Mouse (Mus musculus): ENCODE measurements around the gene Cnot3. TPM values are rescaled to one million over a fixed set of nuclear protein-coding genes. Genes with fewer than 3 reads are reported as not detected.
A peak's percentile ranks its signal among the peaks of the same experiment; 100 is the strongest.
"Not testable (repeated sequence)": the region's sequence is repeated elsewhere in the genome, so short reads cannot be mapped to it uniquely, and the experiment has no call there.

The Cnot3 gene
- polyA plus RNA-seq, 2 experiments = 63.8 to 108 TPM

DNA sequence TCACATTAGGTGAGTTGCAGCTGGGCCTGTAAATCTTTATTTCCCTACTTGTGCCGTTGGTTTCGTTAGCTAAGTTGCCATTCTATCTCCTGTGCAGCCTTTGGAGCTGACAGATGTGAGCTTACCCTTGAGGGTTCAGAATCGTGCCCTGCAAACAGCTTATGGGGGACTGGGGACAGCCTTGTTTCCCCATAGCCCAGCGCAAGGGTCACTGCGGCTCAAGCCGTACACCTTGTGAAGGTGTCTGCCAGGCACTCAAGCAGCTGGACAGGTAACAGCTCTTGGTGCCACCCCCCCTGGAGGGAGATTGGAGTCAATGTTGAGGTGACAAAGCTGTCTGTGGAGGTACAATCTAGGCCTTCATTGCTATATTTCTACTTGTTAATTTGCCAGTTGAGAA lies 60.8 kb downstream of the Cnot3 start:
- ATAC-seq (ENCODE audit: low FRiP score, low read depth) = no peak
- no peak overlapping the region for H3K27ac ChIP-seq (replicated peaks; ENCODE audit: low read depth, low read length)
- 31% methylated on average over 6 of the region's 6 CpGs for WGBS
- no peaks in the 10 kb centered on the region for H3K27me3 ChIP-seq (ENCODE audit: control insufficient read depth, insufficient read depth, low read length)
- no peak for TF ChIP-seq POLR2A (IDR thresholded peaks at IDR 0.05; ENCODE audit: borderline replicate concordance, extremely low read depth, insufficient read depth, insufficient read length)
- no peak for DNase-seq (ENCODE audit: low spot score)
- no peaks in the 10 kb centered on the region for H3K9me3 ChIP-seq (ENCODE audit: control insufficient read depth, low read length)
- peak overlapping the region; percentile 74 for H3K4me3 ChIP-seq (replicated peaks; ENCODE audit: low read length)
- peaks cover 42% of the 10 kb centered on the region for H3K36me3 ChIP-seq (ENCODE audit: control insufficient read depth, insufficient read depth, low read length)
- peaks cover 3% of the 10 kb centered on the region; the same call in 1 of the 2 replicates for H3K4me1 ChIP-seq (ENCODE audit: control insufficient read depth, insufficient read depth, low read length)
- H3K4me2 ChIP-seq (replicated peaks; ENCODE audit: low read depth, low read length, severe bottlenecking) = peak overlapping the region; percentile 87
- peak overlapping the region; percentile 92 for H3K9ac ChIP-seq (ENCODE audit: low read depth, low read length, severe bottlenecking)

DNA sequence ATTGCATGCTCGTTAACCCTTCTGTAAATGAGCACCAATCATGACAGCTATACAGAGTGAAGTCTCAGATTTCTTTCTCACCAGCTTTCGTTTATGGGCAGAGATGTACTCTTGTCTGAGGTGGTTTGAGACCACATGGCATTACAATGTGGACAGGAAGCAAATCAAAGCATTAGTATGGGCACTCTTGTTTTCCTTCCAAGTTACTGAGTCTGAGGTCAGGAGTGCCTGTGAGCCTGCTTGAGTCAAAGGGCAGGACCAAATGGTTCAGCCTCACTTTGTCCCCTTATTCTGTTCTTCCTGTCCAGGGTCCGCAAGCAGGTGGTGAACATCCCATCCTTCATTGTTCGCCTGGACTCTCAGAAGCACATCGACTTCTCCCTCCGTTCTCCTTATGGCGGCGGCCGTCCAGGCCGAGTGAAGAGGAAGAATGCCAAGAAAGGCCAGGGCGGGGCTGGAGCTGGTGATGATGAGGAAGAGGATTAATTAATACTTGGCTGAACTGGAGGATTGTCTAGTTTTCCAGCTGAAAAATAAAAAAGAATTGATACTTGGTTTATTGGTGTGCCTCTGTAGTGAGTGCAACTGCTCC lies 61.4 kb downstream of the Cnot3 start:
- Histone ChIP-seq H3K4me2 (replicated peaks; ENCODE audit: low read depth, low read length, severe bottlenecking) (peak overlapping the region; percentile 87), H3K4me3 (replicated peaks; ENCODE audit: low read length) (peak overlapping the region; percentile 74), H3K36me3 (ENCODE audit: control insufficient read depth, insufficient read depth, low read length) (peaks cover 36% of the 10 kb centered on the region), H3K27me3 (ENCODE audit: control insufficient read depth, insufficient read depth, low read length) (no peaks in the 10 kb centered on the region), H3K4me1 (ENCODE audit: control insufficient read depth, insufficient read depth, low read length) (peaks cover 3% of the 10 kb centered on the region; the same call in 1 of the 2 replicates), H3K27ac (replicated peaks; ENCODE audit: low read depth, low read length) (no peak overlapping the region), H3K9ac (ENCODE audit: low read depth, low read length, severe bottlenecking) (0 out of 2 replicates have a peak overlapping the region, but pooled peaks have one; percentile 92), H3K9me3 (ENCODE audit: control insufficient read depth, low read length) (no peaks in the 10 kb centered on the region)
- no peak for DNase-seq (ENCODE audit: low spot score)
- ATAC-seq (ENCODE audit: low FRiP score, low read depth) = no peak
- 65% methylated on average over 11 of the region's 11 CpGs for WGBS
- no peak for TF ChIP-seq POLR2A (IDR thresholded peaks at IDR 0.05; ENCODE audit: borderline replicate concordance, extremely low read depth, insufficient read depth, insufficient read length)

DNA sequence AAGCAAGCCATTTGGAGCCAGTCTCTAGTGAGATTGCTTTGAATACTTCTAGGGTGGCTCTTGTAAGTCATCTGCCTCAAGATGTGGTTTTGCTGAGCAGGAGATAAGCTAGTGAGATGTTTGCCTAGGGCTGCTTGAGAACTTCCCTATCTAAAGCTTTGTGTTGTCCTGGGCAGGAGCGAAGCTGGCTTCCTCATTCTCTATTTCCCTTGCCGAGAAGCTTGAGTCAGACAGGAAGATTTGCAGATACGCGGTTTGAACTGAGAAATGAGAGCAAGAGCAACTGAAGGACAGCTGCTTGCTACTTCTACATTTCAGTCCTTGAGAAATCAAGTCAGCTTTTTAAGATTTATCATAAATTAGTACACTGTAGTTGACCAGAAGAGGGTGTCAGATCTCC lies 62.0 kb downstream of the Cnot3 start:
- no peak for ATAC-seq (ENCODE audit: low FRiP score, low read depth)
- Histone ChIP-seq H3K4me2 (replicated peaks; ENCODE audit: low read depth, low read length, severe bottlenecking) (no peak overlapping the region), H3K9ac (ENCODE audit: low read depth, low read length, severe bottlenecking) (no peak overlapping the region), H3K9me3 (ENCODE audit: control insufficient read depth, low read length) (no peaks in the 10 kb centered on the region), H3K4me3 (replicated peaks; ENCODE audit: low read length) (no peak overlapping the region), H3K36me3 (ENCODE audit: control insufficient read depth, insufficient read depth, low read length) (peaks cover 34% of the 10 kb centered on the region), H3K27ac (replicated peaks; ENCODE audit: low read depth, low read length) (no peak overlapping the region), H3K4me1 (ENCODE audit: control insufficient read depth, insufficient read depth, low read length) (peaks cover 3% of the 10 kb centered on the region; the same call in 1 of the 2 replicates), H3K27me3 (ENCODE audit: control insufficient read depth, insufficient read depth, low read length) (no peaks in the 10 kb centered on the region)
- TF ChIP-seq POLR2A (IDR thresholded peaks at IDR 0.05; ENCODE audit: borderline replicate concordance, extremely low read depth, insufficient read depth, insufficient read length) = no peak
- WGBS = 66% methylated on average over 4 of the region's 4 CpGs
- no peak for DNase-seq (ENCODE audit: low spot score)

DNA sequence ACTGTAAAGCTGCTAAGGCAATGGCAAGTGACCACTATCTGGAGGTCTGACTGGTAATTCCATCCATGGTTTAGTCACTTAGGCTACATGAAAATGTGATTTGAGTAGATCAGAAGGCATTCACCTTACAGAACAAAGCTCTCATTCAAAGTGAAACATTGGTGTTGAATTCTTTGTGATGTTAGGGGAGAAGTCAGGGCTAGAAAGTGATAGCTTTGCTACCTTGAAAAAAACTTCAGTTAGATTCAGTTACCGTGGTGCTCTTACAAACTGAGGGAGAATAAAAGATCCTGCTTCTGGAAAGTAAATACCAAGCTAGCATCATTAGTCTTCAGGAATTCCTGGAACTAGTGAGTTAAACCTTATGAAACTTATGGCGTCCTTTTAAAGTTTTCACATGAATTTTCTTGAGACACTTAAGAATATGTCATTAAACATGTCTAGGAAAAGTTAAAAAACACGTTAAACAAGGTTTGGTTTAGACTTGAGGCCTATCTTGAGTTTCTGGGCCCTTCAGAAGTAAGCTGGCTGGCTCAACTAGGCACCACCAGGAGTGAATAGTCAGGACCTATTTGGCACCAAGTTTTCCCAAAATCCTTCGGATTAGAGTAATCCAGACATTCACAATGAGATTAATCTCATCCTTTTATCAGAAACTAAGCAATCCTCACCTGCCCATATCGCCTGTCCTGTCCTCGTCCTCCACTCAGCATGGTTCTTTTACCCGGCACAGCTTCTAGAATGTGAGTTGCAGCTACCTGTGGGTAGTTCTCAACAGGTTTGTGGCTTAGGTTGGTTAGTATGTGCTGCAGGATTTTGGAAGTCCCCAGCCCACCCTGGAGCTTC lies 62.7 kb downstream of the Cnot3 start:
- Histone ChIP-seq H3K4me3 (replicated peaks; ENCODE audit: low read length) (no peak overlapping the region), H3K36me3 (ENCODE audit: control insufficient read depth, insufficient read depth, low read length) (peaks cover 34% of the 10 kb centered on the region), H3K27me3 (ENCODE audit: control insufficient read depth, insufficient read depth, low read length) (no peaks in the 10 kb centered on the region), H3K9ac (ENCODE audit: low read depth, low read length, severe bottlenecking) (no peak overlapping the region), H3K27ac (replicated peaks; ENCODE audit: low read depth, low read length) (no peak overlapping the region), H3K4me1 (ENCODE audit: control insufficient read depth, insufficient read depth, low read length) (peaks cover 3% of the 10 kb centered on the region; the same call in 1 of the 2 replicates), H3K4me2 (replicated peaks; ENCODE audit: low read depth, low read length, severe bottlenecking) (no peak overlapping the region), H3K9me3 (ENCODE audit: control insufficient read depth, low read length) (no peaks in the 10 kb centered on the region)
- no peak for TF ChIP-seq POLR2A (IDR thresholded peaks at IDR 0.05; ENCODE audit: borderline replicate concordance, extremely low read depth, insufficient read depth, insufficient read length)
- DNase-seq (ENCODE audit: low spot score) (no peak), ATAC-seq (ENCODE audit: low FRiP score, low read depth) (no peak)
- 26% methylated on average over 7 of the region's 7 CpGs for WGBS

DNA sequence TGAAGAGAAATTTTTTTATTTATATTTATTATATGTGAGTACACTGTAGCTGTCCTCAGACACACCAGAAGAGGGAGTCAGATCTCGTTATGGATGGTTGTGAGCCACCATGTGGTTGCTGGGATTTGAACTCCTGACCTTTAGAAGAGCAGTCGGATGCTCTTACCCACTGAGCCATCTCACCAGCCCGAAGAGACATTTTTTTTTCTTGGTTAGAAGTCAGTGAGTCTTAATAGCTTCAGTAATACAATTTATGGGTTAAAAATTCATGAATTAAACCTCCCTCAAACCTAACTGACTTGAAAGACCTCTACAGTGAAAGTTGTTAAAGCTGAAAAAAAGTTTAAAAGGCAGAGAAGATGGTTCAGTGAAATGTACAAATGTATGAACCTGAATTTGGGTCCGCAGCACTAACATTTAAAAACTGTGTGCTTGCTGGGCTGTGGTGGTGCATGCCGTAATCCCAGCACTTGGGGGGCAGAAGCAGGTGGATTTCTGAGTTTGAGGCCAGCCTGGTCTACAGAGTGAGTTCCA lies 63.4 kb downstream of the Cnot3 start:
- not testable (repeated sequence) for ATAC-seq (ENCODE audit: low FRiP score, low read depth); H3K4me1 ChIP-seq (ENCODE audit: control insufficient read depth, insufficient read depth, low read length); H3K27ac ChIP-seq (replicated peaks; ENCODE audit: low read depth, low read length); H3K9me3 ChIP-seq (ENCODE audit: control insufficient read depth, low read length); H3K9ac ChIP-seq (ENCODE audit: low read depth, low read length, severe bottlenecking); H3K4me3 ChIP-seq (replicated peaks; ENCODE audit: low read length); DNase-seq (ENCODE audit: low spot score); H3K4me2 ChIP-seq (replicated peaks; ENCODE audit: low read depth, low read length, severe bottlenecking); H3K27me3 ChIP-seq (ENCODE audit: control insufficient read depth, insufficient read depth, low read length)
- 33% methylated on average over 5 of the region's 5 CpGs for WGBS
- H3K36me3 ChIP-seq (ENCODE audit: control insufficient read depth, insufficient read depth, low read length) = peaks cover 34% of the 10 kb centered on the region
